Mouse (Mus musculus) liver, embryonic 14.5 days (tissue): ENCODE results near the gene Atp8a2.

Experiments
- CTCF ChIP-seq: IDR thresholded peaks from 2 replicates; pipeline ENCODE4 v1.5.1; 2016; ENCODE audit warnings: antibody characterized with exemption, low read depth, control low read depth
- EP300 ChIP-seq: IDR thresholded peaks from 2 replicates; pipeline ENCODE4 v1.6.1; 2016; ENCODE audit warnings: antibody characterized with exemption, low read depth

DNA sequence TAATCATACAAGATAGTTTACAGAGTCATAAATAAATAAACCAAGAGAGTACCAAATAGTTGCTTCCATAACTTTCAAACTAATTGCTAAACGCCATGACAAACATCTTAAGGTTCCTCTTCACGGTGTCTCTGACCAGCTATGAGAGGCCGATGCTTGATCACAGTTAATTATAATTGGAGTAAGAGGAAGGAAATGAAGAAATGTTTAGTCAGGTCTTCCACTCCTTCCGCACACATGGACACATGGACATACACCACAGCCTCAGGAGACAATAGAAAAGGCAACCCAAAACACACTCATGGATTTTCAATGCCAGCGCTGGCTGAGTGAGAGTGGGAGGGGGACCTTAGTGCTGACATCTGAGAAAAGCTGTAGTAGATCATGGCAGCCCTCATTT is 232.4 kb downstream of the Atp8a2 start:
- TF ChIP-seq CTCF = no peak
- no peak for TF ChIP-seq EP300
